ENCODE assay signal across 8 mouse cellular contexts in the genomic region with DNA sequence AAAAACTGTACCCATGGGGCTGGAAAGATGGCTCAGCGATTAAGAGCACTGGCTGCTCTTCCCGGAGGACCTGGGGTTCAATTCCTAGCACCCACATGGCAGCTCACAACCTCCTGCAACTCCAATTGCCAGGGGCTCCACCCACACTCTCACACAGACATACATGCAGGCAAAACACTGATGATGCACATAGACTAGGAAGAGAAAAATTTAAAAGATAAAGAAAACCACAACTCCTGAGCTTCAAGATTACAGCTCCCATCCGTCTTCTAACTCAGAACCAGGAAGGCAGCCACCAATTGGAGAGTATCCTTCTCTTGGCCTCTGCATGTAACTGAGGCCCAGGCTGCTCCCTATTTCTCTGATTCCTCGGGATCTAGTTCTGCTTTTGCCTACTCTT. TPM values are rescaled to one million over a fixed set of nuclear protein-coding genes. Genes with fewer than 3 reads are reported as not detected.
A peak's percentile ranks its signal among the peaks of the same experiment; 100 is the strongest.
DNase-seq lines count a peak whose midpoint lies in the region; ATAC-seq lines count a peak whose summit lies in the region.

No protein-coding gene starts in this region.

- peak overlapping the region; percentile 78 for H3K4me3 ChIP-seq in heart, embryonic 12.5 days
- H3K4me3 ChIP-seq in hindbrain, embryonic 11.5 days (ENCODE audit: low read depth, low read length), result no peak overlapping the region

- peak overlapping the region; percentile 92 for H3K9ac ChIP-seq in heart, embryonic 12.5 days
- no peak overlapping the region for H3K9ac ChIP-seq in hindbrain, embryonic 11.5 days (ENCODE audit: low read depth, low read length)

- ATAC-seq in heart, embryonic 12.5 days (ENCODE audit: insufficient number of reproducible peaks, low FRiP score), result 0 out of 2 replicates have a peak, but pooled peaks have one; percentile 4
- ATAC-seq in activated CD4-positive, CD25-positive, alpha-beta regulatory T cell, adult 4 months, result peak; percentile 19
- peak; percentile 17; the same call in 1 of the 2 replicates for ATAC-seq in hindbrain, embryonic 11.5 days (ENCODE audit: low FRiP score)
- ATAC-seq in megakaryocyte progenitor cell, adult 5-6 weeks (replicated peaks; ENCODE audit: poor library complexity), result peak; percentile 56

- DNase-seq in heart, postnatal 36 days, result no peak
- no peak for DNase-seq in hindbrain, embryonic 11.5 days (ENCODE audit: low spot score)
- DNase-seq in Muller cell, postnatal 12 days (ENCODE audit: inconsistent ontology term), result no peak
- no peak for DNase-seq in adrenal gland, adult 18-20 months (ENCODE audit: low spot score in 2 of 2)
- DNase-seq in left cerebral cortex, postnatal 25 days (ENCODE audit: low spot score in 2 of 2), result no peak

- intact Hi-C loops in heart, postnatal 36 days (cut with DNase I), result loop anchor here (5.0 to 10.0 kb wide), 2 partner anchors 112 to 199 kb away; no protein-coding TSS in a partner anchor
- intact Hi-C loops in left cerebral cortex, postnatal 25 days (cut with DNase I), result loop anchor here (2.0 kb wide), 1 partner anchor 113 kb away; no protein-coding TSS in a partner anchor

- 46% methylated on average over 4 of the region's 4 CpGs for WGBS in heart, embryonic 12.5 days
- WGBS in hindbrain, embryonic 11.5 days, result 59% methylated on average over 4 of the region's 4 CpGs

- no peaks in the 10 kb centered on the region for H3K27me3 ChIP-seq in heart, embryonic 12.5 days (replicated peaks)
- H3K27me3 ChIP-seq in hindbrain, embryonic 11.5 days (ENCODE audit: control insufficient read depth, insufficient read depth, low read length), result no peaks in the 10 kb centered on the region

- H3K4me1 ChIP-seq in heart, embryonic 12.5 days (replicated peaks), result peaks cover 32% of the 10 kb centered on the region
- H3K4me1 ChIP-seq in hindbrain, embryonic 11.5 days (replicated peaks; ENCODE audit: control insufficient read depth, insufficient read depth, low read length), result no peaks in the 10 kb centered on the region

- peak overlapping the region; percentile 63 for H3K4me2 ChIP-seq in heart, embryonic 12.5 days
- H3K4me2 ChIP-seq in hindbrain, embryonic 11.5 days (replicated peaks; ENCODE audit: low read depth, low read length), result no peak overlapping the region; the same call in 1 of the 2 replicates

- peak overlapping the region; percentile 99 for H3K27ac ChIP-seq in heart, embryonic 12.5 days (ENCODE audit: poor library complexity, severe bottlenecking)
- H3K27ac ChIP-seq in hindbrain, embryonic 11.5 days (ENCODE audit: low read depth, low read length), result no peak overlapping the region

- no peaks in the 10 kb centered on the region for H3K9me3 ChIP-seq in heart, embryonic 12.5 days (replicated peaks)
- H3K9me3 ChIP-seq in hindbrain, embryonic 11.5 days (ENCODE audit: control insufficient read depth, low read length), result no peaks in the 10 kb centered on the region

- H3K36me3 ChIP-seq in heart, embryonic 12.5 days, result peaks cover 10% of the 10 kb centered on the region
- no peaks in the 10 kb centered on the region for H3K36me3 ChIP-seq in hindbrain, embryonic 11.5 days (ENCODE audit: control insufficient read depth, insufficient read depth, low read length)

RNA-seq across cellular contexts. Expression of a gene that starts 0.6 kb away (rescaled TPM):
- 264 and 276 TPM in 2 replicates for polyA plus RNA-seq in heart, embryonic 12.5 days (2016; fragmentation: Nextera tagmentation; extraction: Ambion mirVana)
- 100 to 1,000 TPM; 766 to 842 TPM for total RNA-seq in heart, postnatal 36 days (2021)
- 10 to 100 TPM; 65.5 to 74.7 TPM for polyA plus RNA-seq in activated CD4-positive, CD25-positive, alpha-beta regulatory T cell, adult 4 months (2017; shearing (Covaris generic))
- polyA plus RNA-seq in hindbrain, embryonic 11.5 days (2014; fragmentation: Nextera tagmentation; extraction: Ambion mirVana), result 82.1 and 85.7 TPM in 2 replicates
- 25.5 and 30.3 TPM in 2 replicates for total RNA-seq in megakaryocyte progenitor cell, adult 5-6 weeks (2015)
- total RNA-seq in megakaryocyte progenitor cell, adult 5-6 weeks (2017), result 26.3 and 26.9 TPM in 2 replicates
- 100 to 1,000 TPM; 116 to 137 TPM for total RNA-seq in adrenal gland, adult 18-20 months (2021)
- total RNA-seq in left cerebral cortex, postnatal 25 days (2021), result 10 to 100 TPM; 76.9 to 79.4 TPM

RNA-seq across cellular contexts. Expression of a gene that starts 9.0 kb away (rescaled TPM):
- 142 and 145 TPM in 2 replicates for polyA plus RNA-seq in heart, embryonic 12.5 days (2016; fragmentation: Nextera tagmentation; extraction: Ambion mirVana)
- total RNA-seq in heart, postnatal 36 days (2021), result 10 to 100 TPM; 81.3 to 87.3 TPM
- polyA plus RNA-seq in activated CD4-positive, CD25-positive, alpha-beta regulatory T cell, adult 4 months (2017; shearing (Covaris generic)), result 100 to 1,000 TPM; 117 to 121 TPM
- 167 and 186 TPM in 2 replicates for polyA plus RNA-seq in hindbrain, embryonic 11.5 days (2014; fragmentation: Nextera tagmentation; extraction: Ambion mirVana)
- total RNA-seq in megakaryocyte progenitor cell, adult 5-6 weeks (2015), result 156 and 202 TPM in 2 replicates
- total RNA-seq in megakaryocyte progenitor cell, adult 5-6 weeks (2017), result 130 and 149 TPM in 2 replicates
- total RNA-seq in adrenal gland, adult 18-20 months (2021), result 10 to 100 TPM; 81.0 to 89.6 TPM
- total RNA-seq in left cerebral cortex, postnatal 25 days (2021), result 10 to 100 TPM; 80.0 to 87.2 TPM

RNA-seq across cellular contexts. Expression of a gene that starts 16.0 kb away (rescaled TPM):
- polyA plus RNA-seq in heart, embryonic 12.5 days (2016; fragmentation: Nextera tagmentation; extraction: Ambion mirVana), result not detected in 2 replicates
- total RNA-seq in heart, postnatal 36 days (2021), result not detected
- under 1 TPM in 1 of 2 experiments, not detected in 1; 0.29 TPM for polyA plus RNA-seq in activated CD4-positive, CD25-positive, alpha-beta regulatory T cell, adult 4 months (2017; shearing (Covaris generic))
- not detected in 2 replicates for polyA plus RNA-seq in hindbrain, embryonic 11.5 days (2014; fragmentation: Nextera tagmentation; extraction: Ambion mirVana)
- total RNA-seq in megakaryocyte progenitor cell, adult 5-6 weeks (2015), result not detected in 2 replicates
- total RNA-seq in megakaryocyte progenitor cell, adult 5-6 weeks (2017), result not detected in 2 replicates
- total RNA-seq in adrenal gland, adult 18-20 months (2021), result under 1 TPM; 0.23 to 0.58 TPM
- not detected for total RNA-seq in left cerebral cortex, postnatal 25 days (2021)

RNA-seq across cellular contexts. Expression of a gene that starts 54.4 kb away (rescaled TPM):
- polyA plus RNA-seq in heart, embryonic 12.5 days (2016; fragmentation: Nextera tagmentation; extraction: Ambion mirVana), result 3.6 and 4.3 TPM in 2 replicates
- 1 to 10 TPM; 2.6 to 3.2 TPM for total RNA-seq in heart, postnatal 36 days (2021)
- 1 to 10 TPM; 3.2 to 3.3 TPM for polyA plus RNA-seq in activated CD4-positive, CD25-positive, alpha-beta regulatory T cell, adult 4 months (2017; shearing (Covaris generic))
- polyA plus RNA-seq in hindbrain, embryonic 11.5 days (2014; fragmentation: Nextera tagmentation; extraction: Ambion mirVana), result 7.4 and 7.5 TPM in 2 replicates
- 3.2 and 4.0 TPM in 2 replicates for total RNA-seq in megakaryocyte progenitor cell, adult 5-6 weeks (2015)
- total RNA-seq in megakaryocyte progenitor cell, adult 5-6 weeks (2017), result 2.1 and 2.9 TPM in 2 replicates
- total RNA-seq in adrenal gland, adult 18-20 months (2021), result 1 to 10 TPM; 2.3 to 2.8 TPM
- 1 to 10 TPM; 6.5 to 7.6 TPM for total RNA-seq in left cerebral cortex, postnatal 25 days (2021)

Comparison
In these comparisons a context has a peak if more than half of its experiments do, and no peak if none do; other contexts are left out.
1. ATAC-seq: peak in every context shown above with its lines; median percentile 56 in megakaryocyte progenitor cell, adult 5-6 weeks; 19 in activated CD4-positive, CD25-positive, alpha-beta regulatory T cell, adult 4 months; 17 in hindbrain, embryonic 11.5 days; 4 in heart, embryonic 12.5 days.
2. RNA of a gene that starts 0.6 kb away (total RNA-seq): 766 to 842 TPM in heart, postnatal 36 days; 116 to 137 TPM in adrenal gland, adult 18-20 months, 76.9 to 79.4 TPM in left cerebral cortex, postnatal 25 days and 25.5 to 30.3 TPM in megakaryocyte progenitor cell, adult 5-6 weeks; every median in the first group is over 4 times any median in the second.